23 mouse cellular contexts compared by ENCODE assay signal in genomic region chr12:4508182-4508581, GRCm38 (mm10). TPM values are rescaled to one million over a fixed set of nuclear protein-coding genes. Genes with fewer than 3 reads are reported as not detected.
DNase-seq lines count a peak whose midpoint lies in the region; ATAC-seq and TF ChIP-seq lines count a peak whose summit lies in the region.
"Had no signal": no experiment of that assay in that cellular context is flagged by ENCODE, and none has a peak within 500 bp of the region (broad histone marks: within the 10 kb centered on the region; RNA-seq: fewer than 3 reads in every experiment).

No protein-coding gene starts in this region.

- TF ChIP-seq POLR2A in CH12.LX (IDR thresholded peaks at IDR 0.05; ENCODE audit: low read depth, low read length), result no peak

- 64% methylated on average over 1 of the region's 1 CpGs for whole genome bisulfite sequencing in hindbrain, embryonic 14.5 days

- no peak overlapping the region for H3K4me3 ChIP-seq in layer of hippocampus, adult 2 months
- no peak overlapping the region for H3K4me3 ChIP-seq in CH12.LX (replicated peaks in 1 of 3; ENCODE audit: low read depth in 2 of 3, low read length in 2 of 3, poor library complexity in 1 of 3)
- no peak overlapping the region for H3K4me3 ChIP-seq in hindbrain, embryonic 14.5 days (replicated peaks; ENCODE audit: low read length)
- H3K4me3 ChIP-seq: forebrain, embryonic 10.5 days; forebrain, embryonic 13.5 days; heart, embryonic 12.5 days; heart, embryonic 15.5 days; hindbrain, embryonic 10.5 days; hindbrain, embryonic 13.5 days had no signal

- TF ChIP-seq CTCF in layer of hippocampus, adult 2 months (conservative IDR thresholded peaks at IDR 0.05), result no peak
- no peak for TF ChIP-seq CTCF in CH12.LX (conservative IDR thresholded peaks at IDR 0.05 in 1 of 2, IDR thresholded peaks at IDR 0.05 in 1 of 2; ENCODE audit: low read depth in 2 of 2, low read length in 2 of 2)

- peak overlapping the region; percentile 83 for H3K27ac ChIP-seq in layer of hippocampus, adult 2 months
- H3K27ac ChIP-seq in CH12.LX (ENCODE audit: insufficient read depth, low read depth), result no peak overlapping the region
- H3K27ac ChIP-seq in hindbrain, embryonic 14.5 days, result no peak overlapping the region
- H3K27ac ChIP-seq: forebrain, embryonic 10.5 days; forebrain, embryonic 13.5 days; heart, embryonic 15.5 days; hindbrain, embryonic 10.5 days; hindbrain, embryonic 13.5 days; hindbrain, postnatal 0 days had no signal

- no peaks in the 10 kb centered on the region for H3K36me3 ChIP-seq in CH12.LX (replicated peaks in 1 of 2; ENCODE audit: control insufficient read depth in 1 of 2, insufficient read depth in 1 of 2, low read length in 1 of 2)
- no peaks in the 10 kb centered on the region for H3K36me3 ChIP-seq in hindbrain, embryonic 14.5 days (replicated peaks; ENCODE audit: control insufficient read depth, insufficient read depth)
- H3K36me3 ChIP-seq: forebrain, embryonic 10.5 days; heart, embryonic 12.5 days; heart, embryonic 15.5 days; hindbrain, embryonic 10.5 days; hindbrain, embryonic 13.5 days had no signal

- no peak for DNase-seq in layer of hippocampus, adult 2 months (ENCODE audit: low spot score in 2 of 2)
- no peak for DNase-seq in layer of hippocampus, adult 11-12 months (ENCODE audit: low spot score)
- DNase-seq in 416B (ENCODE audit: low read depth) (peak; percentile 20), CH12.LX (ENCODE audit: extremely low read depth) (peak; percentile 11)
- DNase-seq in thymus, postnatal 4 days, result no peak
- DNase-seq in hindbrain, embryonic 14.5 days (ENCODE audit: low spot score), result no peak
- DNase-seq: adrenal gland, postnatal 10 days; adrenal gland, postnatal 36 days; cerebellum, adult 18-20 months; cerebellum, postnatal 14 days; gastrocnemius, postnatal 10 days; gastrocnemius, postnatal 36 days; heart, postnatal 10 days; heart, postnatal 36 days had no signal

- TF ChIP-seq RAD21 in CH12.LX (IDR thresholded peaks at IDR 0.05; ENCODE audit: low read depth, low read length), result no peak

- H3K4me1 ChIP-seq in CH12.LX (ENCODE audit: control insufficient read depth in 1 of 2, insufficient read depth in 2 of 2), result peaks cover 2 to 4% of the 10 kb centered on the region in 2 experiments; a peak in 2 of 4 replicates
- H3K4me1 ChIP-seq in hindbrain, embryonic 14.5 days (replicated peaks; ENCODE audit: control insufficient read depth, insufficient read depth, low read length), result peaks cover 6% of the 10 kb centered on the region; the same call in 1 of the 2 replicates
- H3K4me1 ChIP-seq: heart, embryonic 12.5 days; heart, embryonic 15.5 days had no signal

- in situ Hi-C loops in CH12.LX (cut with MboI; ENCODE audit: low pct_ligation_motif_present, low pct_unique_long_range_greater_than_20kb, low sequenced_read_pairs), result no loop called here

- H3K27me3 ChIP-seq in CH12.LX (replicated peaks), result no peaks in the 10 kb centered on the region
- H3K27me3 ChIP-seq in hindbrain, embryonic 14.5 days (ENCODE audit: control insufficient read depth, insufficient read depth, low read length), result no peaks in the 10 kb centered on the region
- H3K27me3 ChIP-seq: forebrain, embryonic 13.5 days; heart, embryonic 12.5 days; heart, embryonic 15.5 days; hindbrain, embryonic 13.5 days; Patski had no signal

- H3K4me2 ChIP-seq in CH12.LX (ENCODE audit: insufficient read depth, low read depth, poor library complexity, severe bottlenecking), result no peak overlapping the region
- H3K4me2 ChIP-seq in hindbrain, embryonic 14.5 days (replicated peaks), result no peak overlapping the region
- H3K4me2 ChIP-seq: forebrain, embryonic 13.5 days; heart, embryonic 12.5 days; heart, embryonic 15.5 days; hindbrain, embryonic 13.5 days had no signal

- no peak for ATAC-seq in hindbrain, embryonic 14.5 days (ENCODE audit: low FRiP score)
- ATAC-seq: forebrain, embryonic 13.5 days; inflammation-experienced regulatory T-cells, adult 6 months had no signal

- no peaks in the 10 kb centered on the region for H3K9me3 ChIP-seq in CH12.LX (replicated peaks; ENCODE audit: low read length)
- no peaks in the 10 kb centered on the region for H3K9me3 ChIP-seq in hindbrain, embryonic 14.5 days (ENCODE audit: control insufficient read depth, low read length)
- H3K9me3 ChIP-seq: forebrain, embryonic 13.5 days; heart, embryonic 15.5 days; hindbrain, embryonic 10.5 days; hindbrain, embryonic 13.5 days had no signal

- dilution Hi-C loops in CH12.LX (cut with MboI; ENCODE audit: extremely low pct_ligation_motif_present, extremely low pct_unique_long_range_greater_than_20kb, low sequenced_read_pairs), result no loop called here

- H3K79me2 ChIP-seq in CH12.LX (replicated peaks; ENCODE audit: control insufficient read depth, extremely low read depth, insufficient read depth, poor library complexity, severe bottlenecking), result no peaks in the 10 kb centered on the region

- no peak for TF ChIP-seq EP300 in CH12.LX (IDR thresholded peaks at IDR 0.05; ENCODE audit: low read length)

- H3K9ac ChIP-seq in CH12.LX (ENCODE audit: insufficient read depth, low read depth), result no peak overlapping the region
- no peak overlapping the region for H3K9ac ChIP-seq in hindbrain, embryonic 14.5 days
- H3K9ac ChIP-seq: forebrain, embryonic 13.5 days; heart, embryonic 12.5 days; heart, embryonic 15.5 days; hindbrain, embryonic 13.5 days had no signal

TF ChIP-seq in CH12.LX, 34 proteins besides CTCF, POLR2A, EP300 and RAD21:
- TF ChIP-seq ZNF384 (IDR thresholded peaks at IDR 0.05; ENCODE audit: low read depth, low read length) (peak; percentile 71), TBP (conservative IDR thresholded peaks at IDR 0.05; ENCODE audit: low read depth, low read length) (no peak), ETS1 (conservative IDR thresholded peaks at IDR 0.05; ENCODE audit: low read depth, low read length) (no peak), SIN3A (IDR thresholded peaks at IDR 0.05; ENCODE audit: low read length) (no peak), JUND (conservative IDR thresholded peaks at IDR 0.05; ENCODE audit: low read depth, low read length) (no peak), ZKSCAN1 (IDR thresholded peaks at IDR 0.05; ENCODE audit: borderline replicate concordance, low read depth, low read length) (no peak)

RNA-seq across cellular contexts. Expression of gene Ncoa1, which starts 31.2 kb away (rescaled TPM):
- total RNA-seq in layer of hippocampus, adult 2 months (2021), result 100 to 1,000 TPM; 142 to 146 TPM
- total RNA-seq in CH12.LX (2012; rRNA removed) (3.0 and 4.2 TPM in 2 replicates), CH12.LX (2014; rRNA removed) (2.4 and 2.8 TPM in 2 replicates)
- polyA plus RNA-seq in CH12.LX (2012; ENCODE audit: insufficient read length, low read depth), result 3.8 and 6.4 TPM in 2 replicates
- 17.8 and 19.4 TPM in 2 replicates for polyA plus RNA-seq in hindbrain, embryonic 14.5 days (2014; fragmentation: Nextera tagmentation; extraction: Ambion mirVana)

Comparison
In these comparisons a context has a peak if more than half of its experiments do, and no peak if none do; other contexts are left out.
1. DNase-seq: peak in 416B (single experiment) and CH12.LX (single experiment); none in layer of hippocampus, adult 2 months (0 of 2), layer of hippocampus, adult 11-12 months (single experiment), thymus, postnatal 4 days (single experiment) and hindbrain, embryonic 14.5 days (single experiment).
2. RNA of gene Ncoa1, which starts 31.2 kb away (total RNA-seq): 142 to 146 TPM in layer of hippocampus, adult 2 months; 2.4 to 4.2 TPM in CH12.LX; every median in the first group is over 10 times any median in the second.